Mouse (Mus musculus): ENCODE measurements at regions not wholly inside any gene's neighbourhood (a gene's known extent, or its start where the extent isn't known, plus 50 kb on each side); places are given as distances from the start of the nearest gene placed in this dataset.

- peak; percentile 54 for ATAC-seq
- 10% methylated on average over 10 of the region's 10 CpGs for WGBS
- no peak overlapping the region for H3K4me2 ChIP-seq (ENCODE audit: low read length)
These were observed 456.1 kb upstream of the Kirrel3 start for GRCm38 (mm10) chr9:34029503-34030169.

GRCm38 (mm10) chr9:34054435-34054834, 431.3 kb upstream of the Kirrel3 start:
- Histone ChIP-seq H3K36me3 (ENCODE audit: control insufficient read depth, insufficient read depth) (no peaks in the 10 kb centered on the region), H3K9ac (replicated peaks; ENCODE audit: low read depth, low read length) (no peak overlapping the region), H3K27me3 (replicated peaks; ENCODE audit: control insufficient read depth, insufficient read depth, low read length) (no peaks in the 10 kb centered on the region), H3K9me3 (ENCODE audit: control insufficient read depth, low read length) (no peaks in the 10 kb centered on the region), H3K4me1 (replicated peaks; ENCODE audit: control insufficient read depth, insufficient read depth, low read length) (no peaks in the 10 kb centered on the region), H3K4me3 (replicated peaks; ENCODE audit: low read length) (no peak overlapping the region), H3K27ac (ENCODE audit: low read length) (no peak overlapping the region), H3K4me2 (ENCODE audit: low read length) (no peak overlapping the region)
- WGBS = 68% methylated on average over 2 of the region's 2 CpGs
- no peak for ATAC-seq

More at GRCm38 (mm10) chr9:34029503-34030169, 456.1 kb upstream of the Kirrel3 start:
- peaks cover 6% of the 10 kb centered on the region; the same call in 1 of the 2 replicates for H3K4me1 ChIP-seq (replicated peaks; ENCODE audit: control insufficient read depth, insufficient read depth, low read length)
- H3K36me3 ChIP-seq (ENCODE audit: control insufficient read depth, insufficient read depth) = no peaks in the 10 kb centered on the region
- H3K4me3 ChIP-seq (replicated peaks; ENCODE audit: low read length) = no peak overlapping the region
- H3K9ac ChIP-seq (replicated peaks; ENCODE audit: low read depth, low read length) = no peak overlapping the region
- no peak overlapping the region for H3K27ac ChIP-seq (ENCODE audit: low read length)
- H3K27me3 ChIP-seq (replicated peaks; ENCODE audit: control insufficient read depth, insufficient read depth, low read length) = no peaks in the 10 kb centered on the region
- H3K9me3 ChIP-seq (ENCODE audit: control insufficient read depth, low read length) = no peaks in the 10 kb centered on the region

Measured in forebrain, embryonic 16.5 days (tissue).